Mouse (Mus musculus): ENCODE measurements at regions not wholly inside any gene's neighbourhood (a gene's known extent, or its start where the extent isn't known, plus 50 kb on each side); places are given as distances from the start of the nearest gene placed in this dataset.

DNA sequence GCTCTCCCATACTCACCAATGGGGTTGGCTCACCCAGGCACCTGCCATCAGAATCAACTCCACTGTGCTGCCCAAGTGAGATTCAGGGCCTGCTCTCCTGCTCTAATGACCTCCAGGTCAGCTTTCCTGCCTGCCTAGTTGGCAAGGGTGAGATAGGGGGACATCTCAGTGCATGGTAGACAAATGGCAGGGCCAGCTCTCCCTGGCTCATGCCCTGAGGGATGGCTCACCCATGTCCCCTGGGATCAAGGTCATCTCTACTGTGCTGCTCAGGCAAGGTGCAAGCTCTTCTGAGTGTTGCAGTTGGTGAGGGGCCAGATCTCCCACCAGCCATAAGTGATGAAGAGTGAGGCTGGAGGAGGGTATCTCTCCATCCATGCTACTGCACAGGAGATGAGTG, 161.2 kb downstream of the Diras2 start:
- intact Hi-C loops (cut with DNase I): no loop called here
- no peak for DNase-seq (ENCODE audit: low spot score)

DNA sequence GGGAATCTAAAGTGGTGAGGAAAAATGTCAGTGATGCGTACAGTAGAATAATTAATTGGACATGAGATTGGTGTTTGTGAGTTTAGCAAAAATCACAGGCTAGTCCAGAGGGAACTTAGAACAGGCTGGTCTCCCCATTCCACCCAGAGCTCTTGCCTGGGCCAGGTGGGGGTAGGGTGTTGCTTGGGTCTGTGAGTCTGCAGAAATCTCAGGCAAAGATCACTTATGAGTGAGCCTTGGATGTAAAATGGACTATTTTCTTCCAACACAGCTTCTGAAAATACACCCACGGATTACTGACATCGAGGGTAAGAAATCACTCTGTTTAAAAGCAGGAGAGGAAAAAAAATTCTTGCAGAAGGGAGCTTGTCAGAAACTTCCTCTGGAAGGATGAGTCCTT, 159.1 kb downstream of the Diras2 start:
- no peak for DNase-seq (ENCODE audit: low spot score)
- intact Hi-C loops (cut with DNase I): no loop called here

DNA sequence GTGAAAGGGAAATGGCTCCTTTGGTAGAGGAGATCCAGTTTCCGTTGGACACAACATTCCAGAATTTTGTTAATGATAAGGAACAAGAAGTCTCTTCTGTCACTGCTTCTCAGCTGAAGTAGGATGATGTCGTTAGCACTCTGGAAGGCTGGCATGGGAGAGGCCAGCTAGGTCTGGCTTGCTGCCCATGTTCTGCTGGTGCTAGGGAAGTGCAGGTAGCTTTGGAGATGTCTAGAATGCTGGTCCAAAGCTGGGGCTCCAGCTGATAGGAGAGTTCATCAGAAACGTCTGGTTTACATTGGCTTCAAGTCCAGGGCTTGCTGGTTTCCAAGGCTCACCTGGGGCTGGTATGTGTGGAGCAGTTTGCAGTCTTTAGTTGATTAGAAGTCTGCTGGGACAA, 156.3 kb downstream of the Diras2 start:
- no peak for DNase-seq (ENCODE audit: low spot score)
- intact Hi-C loops (cut with DNase I): no loop called here

DNA sequence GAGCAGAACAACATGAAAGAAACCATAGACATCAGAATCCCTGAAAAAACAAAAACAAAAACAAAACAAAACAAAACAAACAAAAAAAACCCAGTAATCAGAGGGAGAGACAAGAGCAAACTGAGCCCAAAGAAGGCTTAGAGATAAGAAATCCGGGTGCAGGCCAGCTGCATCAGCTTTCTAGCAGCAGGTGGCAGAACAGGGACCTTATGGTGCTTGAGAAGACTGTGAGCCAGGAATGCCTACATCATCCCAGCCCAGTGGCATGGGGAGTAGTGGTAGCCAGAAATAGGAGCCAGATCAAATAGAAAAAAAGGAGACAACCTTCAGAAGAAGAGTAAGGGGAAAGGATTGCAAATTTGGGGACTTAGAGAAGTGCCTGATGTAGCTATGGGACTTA, 152.8 kb downstream of the Diras2 start:
- intact Hi-C loops (cut with DNase I): no loop called here
- DNase-seq (ENCODE audit: low spot score): no peak

DNA sequence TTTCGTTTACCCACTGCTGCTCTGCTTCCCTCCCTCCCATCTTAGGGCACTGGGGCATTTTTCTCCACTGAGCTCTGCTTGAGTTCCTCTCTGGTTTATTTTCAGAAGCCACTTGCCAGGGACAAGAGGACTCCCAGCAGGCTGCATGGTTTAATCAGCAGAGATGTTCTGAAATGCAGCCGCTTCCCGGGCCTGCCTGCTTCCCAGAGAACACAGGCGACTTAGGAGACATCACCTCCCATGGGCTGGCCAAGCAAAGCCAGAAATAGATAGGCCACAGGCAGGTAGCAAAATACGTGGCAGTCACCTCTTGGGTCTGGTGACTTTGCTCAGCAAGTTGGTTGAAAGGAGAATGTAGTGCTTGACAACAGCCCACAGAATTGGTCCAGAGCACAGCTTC, 141.8 kb downstream of the Diras2 start:
- no peak for DNase-seq (ENCODE audit: low spot score)
- intact Hi-C loops (cut with DNase I): no loop called here

DNA sequence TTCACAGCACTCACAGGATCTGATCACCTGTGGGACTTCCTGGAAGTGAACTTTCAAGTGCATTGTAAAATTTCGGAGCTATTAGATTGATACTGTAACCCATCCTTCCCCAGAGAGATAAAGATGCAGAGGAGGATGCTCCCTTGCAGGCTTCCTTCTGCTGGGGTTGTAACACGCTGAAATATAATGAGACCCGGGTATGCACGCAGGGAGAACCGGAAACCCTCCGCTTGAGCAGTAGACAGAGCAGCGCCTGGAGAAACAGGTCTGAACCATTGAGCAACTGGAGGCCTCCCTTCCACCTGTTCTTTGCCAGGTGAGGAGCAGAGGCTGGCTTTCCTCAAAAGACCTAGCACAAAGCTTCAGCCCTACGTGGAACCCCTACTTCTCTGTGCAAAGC, 135.3 kb downstream of the Diras2 start:
- intact Hi-C loops (cut with DNase I): no loop called here
- DNase-seq (ENCODE audit: low spot score): no peak

DNA sequence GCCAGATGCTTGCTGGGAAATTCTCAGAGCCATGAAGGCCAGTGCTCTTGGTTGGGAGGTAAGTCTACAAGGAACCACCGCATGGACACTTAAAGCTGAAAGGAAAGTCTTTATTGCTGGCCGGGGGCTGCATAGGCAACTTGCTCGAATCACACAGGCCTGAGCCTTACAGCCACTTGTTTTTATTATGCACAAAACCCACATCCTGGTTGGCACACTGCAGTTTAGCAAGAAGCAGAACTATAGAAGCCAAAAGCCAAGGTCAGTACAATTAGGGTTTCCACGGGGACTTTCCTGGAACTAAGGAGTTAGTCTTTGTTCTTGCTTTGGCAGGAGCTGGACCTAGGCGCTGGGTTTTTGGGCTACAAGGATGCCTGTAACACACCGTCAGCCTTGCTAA, 132.7 kb downstream of the Diras2 start:
- intact Hi-C loops (cut with DNase I): no loop called here
- no peak for DNase-seq (ENCODE audit: low spot score)

DNA sequence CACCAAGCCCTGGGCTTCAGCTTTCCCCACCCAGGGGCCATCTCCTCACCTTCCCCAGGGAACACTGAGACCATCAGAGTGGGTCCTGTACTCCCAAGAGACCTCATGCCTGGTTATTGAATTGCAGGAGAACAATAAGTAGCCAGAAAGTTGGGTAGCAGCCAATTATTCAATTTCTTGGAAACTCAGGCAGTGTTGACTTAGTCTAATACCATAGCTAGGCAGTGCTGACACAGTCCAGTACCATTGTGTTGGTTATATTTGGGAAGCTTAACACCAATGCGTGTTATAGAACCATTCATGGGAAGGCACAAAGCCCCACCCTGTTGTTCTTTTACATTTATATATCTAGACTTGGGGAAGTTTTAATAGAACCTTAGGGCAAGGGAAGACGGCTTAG, 131.9 kb downstream of the Diras2 start:
- intact Hi-C loops (cut with DNase I): no loop called here
- no peak for DNase-seq (ENCODE audit: low spot score)

DNA sequence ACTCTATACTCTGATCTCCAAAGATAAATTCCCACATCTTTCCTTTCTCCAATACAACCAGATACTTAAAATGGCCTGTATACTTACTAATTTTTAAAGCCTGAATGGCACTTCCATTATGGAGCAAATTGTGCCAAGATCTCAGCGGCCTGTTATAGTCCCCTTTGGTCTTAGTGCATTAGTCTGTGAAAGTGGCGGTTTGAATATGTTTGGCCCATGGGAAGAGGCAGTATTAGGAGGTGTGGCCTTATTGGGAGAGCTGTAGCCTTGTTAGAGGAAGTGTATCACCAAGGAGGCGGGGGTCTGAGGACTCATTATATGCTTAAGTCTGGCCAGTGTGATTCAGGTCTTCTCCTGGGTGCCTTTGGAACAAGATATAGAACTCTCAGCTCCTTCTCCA, 127.3 kb downstream of the Diras2 start:
- intact Hi-C loops (cut with DNase I): no loop called here
- no peak for DNase-seq (ENCODE audit: low spot score)

DNA sequence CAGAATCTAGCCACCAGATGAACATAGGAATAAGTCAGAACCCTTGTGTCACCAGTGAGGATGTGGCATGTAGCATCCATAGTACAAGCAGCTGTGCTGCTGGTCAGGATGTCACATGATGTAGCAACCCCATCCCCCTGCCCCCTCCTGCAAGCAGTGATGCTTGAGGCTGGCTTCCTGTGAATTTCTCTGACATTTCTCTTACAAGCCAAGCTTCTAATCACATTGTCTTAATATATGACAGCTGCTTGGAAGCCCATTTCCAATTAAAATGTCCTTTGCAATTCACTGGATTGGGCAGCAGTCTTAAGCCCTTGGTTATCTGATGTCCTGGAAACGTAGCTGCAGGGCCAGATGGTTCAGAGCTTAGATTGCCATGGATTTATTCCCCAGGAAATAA, 114.8 kb downstream of the Diras2 start:
- no peak for DNase-seq (ENCODE audit: low spot score)
- intact Hi-C loops (cut with DNase I): no loop called here

DNA sequence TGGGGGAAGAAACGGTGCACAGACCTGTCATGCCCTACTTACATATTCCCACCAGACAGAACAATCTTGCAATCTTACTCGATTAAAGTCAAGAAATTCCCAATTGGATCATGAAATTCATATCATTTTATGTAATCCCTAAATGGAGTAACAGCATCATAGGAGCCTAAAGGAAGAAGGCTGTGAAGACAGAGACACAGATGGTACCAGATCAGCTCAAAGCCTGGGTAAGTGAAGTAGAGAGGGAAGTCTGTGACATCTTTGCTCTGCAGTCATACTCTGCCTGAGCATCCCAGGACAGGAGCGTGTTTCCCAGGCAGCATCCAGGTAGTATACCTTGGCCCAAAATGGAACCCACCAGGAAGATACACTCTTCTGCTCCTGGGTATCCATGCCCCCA, 108.6 kb downstream of the Diras2 start:
- DNase-seq (ENCODE audit: low spot score): no peak
- intact Hi-C loops (cut with DNase I): no loop called here

DNA sequence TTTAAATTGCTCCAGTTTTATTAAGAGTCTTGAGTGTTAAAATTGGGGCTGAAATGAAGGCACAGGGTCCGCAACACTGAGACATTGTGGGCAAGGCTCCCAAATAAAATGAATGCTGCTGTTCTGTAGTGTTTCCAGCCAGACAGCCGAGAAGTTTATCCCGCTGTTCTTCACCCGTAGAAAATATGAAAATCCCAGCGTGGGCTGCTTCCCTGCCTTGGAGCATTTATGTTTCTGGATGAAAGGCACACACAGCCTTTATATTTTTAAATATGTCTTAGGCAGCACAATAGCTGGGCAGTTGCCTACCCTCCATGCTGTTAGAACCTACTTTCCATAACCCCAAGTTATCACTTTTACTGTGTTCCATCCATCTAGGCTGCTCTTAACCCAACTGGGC, 102.6 kb downstream of the Diras2 start:
- no peak for DNase-seq (ENCODE audit: low spot score)
- intact Hi-C loops (cut with DNase I): no loop called here

DNA sequence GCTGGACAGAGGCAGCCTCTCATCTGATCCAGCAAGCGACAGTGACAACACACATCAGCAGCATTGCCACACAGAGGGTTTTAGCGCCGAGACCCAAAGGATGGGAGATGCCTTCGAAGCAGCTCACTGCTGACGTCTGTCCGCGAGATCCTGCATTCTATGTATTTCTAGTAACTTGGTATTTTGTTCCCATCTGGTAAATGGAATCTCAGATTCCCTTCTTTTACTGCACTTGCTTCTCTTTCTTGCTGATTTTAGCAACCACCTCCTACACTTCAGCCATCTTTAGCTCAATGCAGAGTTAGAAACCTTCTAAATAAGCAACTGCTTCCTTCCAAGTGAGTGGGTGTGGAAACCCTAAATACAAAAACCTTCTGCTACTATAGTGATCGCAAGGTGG, 94.3 kb downstream of the Diras2 start:
- intact Hi-C loops (cut with DNase I): no loop called here
- DNase-seq (ENCODE audit: low spot score): no peak

DNA sequence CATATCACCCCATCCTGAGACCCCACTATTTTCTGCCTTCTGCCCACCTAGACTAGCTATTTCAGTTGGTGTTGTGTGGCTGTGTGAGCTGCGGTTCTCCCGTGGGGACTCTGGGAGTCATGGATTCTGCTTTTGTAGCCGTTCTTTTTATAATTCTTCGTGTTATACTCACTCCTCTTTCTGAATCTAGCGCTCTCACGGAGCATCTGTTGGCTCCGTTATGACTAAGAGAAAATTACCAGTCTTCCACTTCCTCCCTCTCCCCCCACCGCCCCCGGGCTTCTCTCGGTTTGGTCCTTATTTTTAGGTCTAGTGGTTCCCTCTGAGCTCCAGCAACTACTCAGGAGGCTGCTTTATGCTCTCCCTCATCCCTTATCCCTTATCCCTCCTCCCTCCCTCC, 85.6 kb downstream of the Diras2 start:
- intact Hi-C loops (cut with DNase I): no loop called here

DNA sequence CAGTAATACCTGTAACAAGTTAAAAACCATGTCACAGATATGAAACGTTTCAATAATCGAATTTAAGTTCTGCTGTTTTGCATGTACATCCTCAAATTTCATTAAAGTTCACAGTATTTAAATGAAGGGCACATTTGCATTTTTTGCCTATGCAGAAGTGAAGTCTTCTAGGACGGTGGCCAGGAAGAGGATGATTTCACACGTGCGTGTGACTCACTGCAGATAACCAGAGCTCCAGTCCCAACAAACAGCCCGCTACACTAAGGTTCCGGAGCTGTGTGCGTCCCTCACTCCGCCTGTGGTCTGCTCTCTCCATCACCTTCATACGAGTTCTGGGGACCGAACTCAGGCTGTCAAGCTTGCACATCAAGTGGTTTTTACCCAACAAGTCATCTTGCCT, 82.2 kb downstream of the Diras2 start:
- intact Hi-C loops (cut with DNase I): no loop called here
- no peak for DNase-seq (ENCODE audit: low spot score)

More for the DNA sequence above, 85.6 kb downstream of the Diras2 start:
- no peak for DNase-seq (ENCODE audit: low spot score)

DNA sequence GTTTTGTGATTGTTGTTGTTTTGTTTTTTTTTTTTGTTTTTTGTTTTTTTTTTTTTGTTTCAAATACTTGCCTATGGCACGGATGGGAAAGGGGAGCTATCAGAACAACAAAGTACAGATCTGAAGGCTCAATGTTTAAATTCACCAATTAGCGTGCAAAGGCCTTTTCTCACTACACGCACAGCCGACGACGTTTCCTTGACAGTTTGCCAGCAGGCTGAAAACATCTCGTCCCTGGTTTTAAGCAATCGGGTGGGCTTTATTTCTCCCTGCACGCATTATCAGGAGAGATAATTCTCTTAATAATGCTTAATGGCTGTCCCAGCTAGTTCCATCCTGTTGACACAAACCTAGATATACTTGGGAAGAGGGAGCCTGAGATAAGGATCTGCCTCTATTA, 79.6 kb downstream of the Diras2 start:
- no peak for DNase-seq (ENCODE audit: low spot score)
- intact Hi-C loops (cut with DNase I): no loop called here

DNA sequence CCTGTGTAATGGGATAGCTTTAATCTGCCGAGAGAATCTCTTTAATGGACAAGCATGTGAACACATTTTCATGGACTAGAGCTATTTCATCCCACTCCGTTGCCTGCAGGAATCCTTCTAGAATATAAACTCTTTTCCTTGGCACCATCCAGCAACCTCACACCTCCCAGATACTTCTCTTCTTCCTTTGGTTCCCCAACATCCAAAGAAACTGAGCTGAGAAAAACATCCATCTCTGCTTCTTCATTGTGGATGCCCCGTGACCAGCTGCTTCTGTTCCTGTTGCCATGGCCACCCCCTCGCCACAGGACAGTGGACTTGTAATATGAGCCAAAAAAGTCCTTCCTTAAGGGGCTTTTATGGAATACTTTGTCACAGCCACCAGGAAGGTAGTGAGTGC, 78.8 kb downstream of the Diras2 start:
- DNase-seq (ENCODE audit: low spot score): no peak
- intact Hi-C loops (cut with DNase I): no loop called here
